Mouse (Mus musculus): ENCODE measurements around the gene Unc13b.

Gene Unc13b

DNA sequence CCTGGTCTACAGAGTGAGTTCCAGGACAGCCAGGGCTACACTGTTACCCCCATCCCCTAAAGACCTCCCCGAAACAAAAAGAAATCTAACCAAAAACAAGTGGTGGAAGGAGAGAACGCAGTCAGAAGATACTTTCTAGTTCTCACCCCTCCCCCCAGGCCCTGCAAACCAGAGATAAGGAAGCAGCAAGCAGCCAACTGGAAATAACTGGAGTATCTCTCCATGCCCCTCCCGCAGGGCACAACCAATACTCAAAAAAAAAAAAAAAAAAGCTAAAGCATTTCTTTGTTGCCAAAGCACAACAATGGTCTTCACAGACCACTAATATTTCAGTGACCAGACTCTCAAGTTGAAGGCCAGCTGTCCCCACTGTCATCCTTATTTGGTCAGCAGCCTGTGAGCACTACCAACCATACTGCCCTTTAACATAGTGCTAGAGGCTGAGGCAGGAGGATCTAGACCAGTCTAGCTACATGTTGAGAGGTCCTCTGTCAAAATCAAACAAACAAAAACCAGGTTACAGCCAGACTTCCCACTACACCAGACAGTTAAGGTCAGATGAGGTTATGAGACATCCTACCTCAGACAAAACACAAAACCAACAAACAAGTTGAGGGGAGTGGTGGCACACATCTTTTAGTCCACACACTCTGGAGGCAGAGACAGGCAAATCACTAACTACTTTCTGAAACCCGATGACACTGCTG lies 20.7 kb upstream of the Unc13b start:
- no peak for DNase-seq (ENCODE audit: low spot score)

DNA sequence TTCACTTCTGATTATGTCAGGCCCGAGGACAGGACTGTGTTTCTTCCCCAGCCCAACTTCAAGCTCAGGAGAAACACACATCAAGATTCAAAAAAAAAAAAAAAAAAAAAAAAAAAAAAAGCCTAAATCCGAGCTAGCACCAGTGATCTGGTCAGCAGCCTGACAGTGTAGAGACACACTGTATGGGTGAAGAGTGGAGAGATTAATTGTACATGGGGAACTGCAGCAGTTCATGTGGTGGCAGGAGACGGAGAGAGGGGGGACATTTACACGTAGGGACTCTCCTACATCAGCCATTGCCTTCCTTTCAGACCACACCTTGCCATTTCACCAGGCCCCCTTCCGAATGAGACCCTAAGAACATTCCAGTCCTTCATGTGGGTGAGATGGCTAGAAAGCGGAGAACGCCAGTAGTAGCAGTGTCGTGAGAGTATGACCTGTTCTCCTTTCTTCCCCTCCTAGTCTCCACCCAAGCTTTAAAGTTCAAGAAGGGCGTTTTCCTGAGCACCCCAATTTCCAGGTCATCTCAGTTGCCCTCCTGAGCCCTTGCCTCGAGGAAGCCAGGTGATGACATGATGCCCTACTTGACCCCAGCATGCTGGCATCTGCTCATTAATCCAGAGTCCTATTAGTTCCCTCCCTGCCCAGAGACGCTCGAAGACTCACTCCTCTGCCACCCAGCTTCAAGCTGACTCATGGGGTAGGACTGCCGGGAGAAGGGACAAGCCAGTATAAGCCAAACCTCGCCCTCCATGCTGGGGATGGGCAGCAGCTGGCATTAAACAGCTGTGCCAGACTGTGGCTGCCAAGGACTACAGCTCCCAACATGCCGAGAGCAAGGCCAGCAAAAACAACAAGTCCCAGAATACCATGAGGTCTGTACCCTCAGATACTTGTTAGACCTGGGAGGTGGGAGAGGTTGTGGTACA lies 19.9 kb upstream of the Unc13b start:
- no peak for DNase-seq (ENCODE audit: low spot score)

DNA sequence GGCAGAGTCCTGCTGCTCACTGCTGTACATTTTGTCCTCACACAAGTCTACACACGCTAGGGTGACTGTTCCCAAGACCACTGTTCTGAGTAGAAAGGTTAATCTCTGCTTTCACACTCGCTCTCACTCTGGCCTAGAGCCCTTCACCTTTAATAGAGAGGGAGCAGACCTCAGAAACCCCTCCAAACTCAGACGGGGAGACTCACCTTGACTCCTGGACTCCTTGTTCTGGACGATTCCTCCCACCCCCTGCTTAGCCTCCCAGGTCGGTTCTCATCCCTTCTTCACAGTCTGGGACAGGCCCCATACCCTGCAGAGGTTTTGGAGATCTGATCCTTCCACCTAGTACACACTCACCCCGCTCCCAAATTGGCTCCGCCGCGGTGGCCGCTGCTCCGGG lies 19.1 kb upstream of the Unc13b start:
- DNase-seq (ENCODE audit: low spot score): no peak

DNA sequence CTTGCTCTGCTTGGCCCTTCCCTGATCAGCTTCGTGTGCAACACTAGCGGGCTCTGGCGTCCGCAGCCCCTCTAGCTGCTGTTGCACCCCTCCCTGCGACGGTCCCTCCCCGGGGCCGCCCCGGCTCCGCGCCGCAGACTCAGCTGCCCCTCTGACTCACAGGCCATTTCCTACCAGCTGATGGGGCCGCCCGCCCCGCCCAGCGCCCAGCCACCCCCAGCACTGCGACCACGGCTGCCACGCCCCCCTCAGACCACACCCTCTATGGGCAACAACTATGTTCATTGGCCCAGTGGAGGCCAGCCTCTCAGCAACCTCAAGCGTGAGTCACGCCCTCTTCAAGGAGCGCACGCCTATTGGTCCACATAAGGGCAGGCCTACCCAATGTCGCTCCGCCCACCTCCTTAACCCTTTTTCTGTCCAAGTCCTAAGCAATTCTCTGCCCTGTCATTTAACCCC lies 18.6 kb upstream of the Unc13b start:
- DNase-seq (ENCODE audit: low spot score): peak; percentile 98

DNA sequence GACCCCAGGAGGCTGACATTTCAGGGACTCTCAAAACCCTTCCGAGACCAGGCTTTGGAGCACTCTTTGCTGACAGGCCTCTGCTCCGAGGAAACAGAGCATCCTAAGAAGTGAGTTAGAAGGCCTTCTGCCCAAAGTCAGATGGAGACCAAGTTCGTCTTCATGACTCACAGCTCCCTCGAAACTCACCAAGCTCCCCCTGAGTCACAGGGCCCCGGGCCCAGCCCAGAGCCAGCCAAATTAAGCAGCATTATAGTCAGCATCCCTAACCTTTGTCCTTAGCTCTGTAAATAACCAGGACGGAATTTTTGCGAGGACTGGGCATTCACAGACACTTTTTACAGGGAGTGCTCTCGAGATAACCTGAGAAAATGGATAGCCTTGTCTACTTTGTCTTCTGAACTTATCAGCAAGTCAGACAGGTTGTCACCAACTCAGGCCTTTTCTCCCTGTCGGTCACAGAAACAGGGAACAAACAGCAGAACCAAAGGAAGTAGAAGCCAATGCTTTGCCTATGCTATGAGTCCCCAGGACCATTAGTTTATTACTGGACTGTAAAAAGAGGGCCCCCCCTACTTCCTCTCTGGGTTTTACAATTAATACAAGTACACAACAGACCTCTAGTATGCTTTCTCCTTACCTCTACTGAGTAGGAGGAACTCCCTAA lies 17.7 kb upstream of the Unc13b start:
- no peak for DNase-seq (ENCODE audit: low spot score)

DNA sequence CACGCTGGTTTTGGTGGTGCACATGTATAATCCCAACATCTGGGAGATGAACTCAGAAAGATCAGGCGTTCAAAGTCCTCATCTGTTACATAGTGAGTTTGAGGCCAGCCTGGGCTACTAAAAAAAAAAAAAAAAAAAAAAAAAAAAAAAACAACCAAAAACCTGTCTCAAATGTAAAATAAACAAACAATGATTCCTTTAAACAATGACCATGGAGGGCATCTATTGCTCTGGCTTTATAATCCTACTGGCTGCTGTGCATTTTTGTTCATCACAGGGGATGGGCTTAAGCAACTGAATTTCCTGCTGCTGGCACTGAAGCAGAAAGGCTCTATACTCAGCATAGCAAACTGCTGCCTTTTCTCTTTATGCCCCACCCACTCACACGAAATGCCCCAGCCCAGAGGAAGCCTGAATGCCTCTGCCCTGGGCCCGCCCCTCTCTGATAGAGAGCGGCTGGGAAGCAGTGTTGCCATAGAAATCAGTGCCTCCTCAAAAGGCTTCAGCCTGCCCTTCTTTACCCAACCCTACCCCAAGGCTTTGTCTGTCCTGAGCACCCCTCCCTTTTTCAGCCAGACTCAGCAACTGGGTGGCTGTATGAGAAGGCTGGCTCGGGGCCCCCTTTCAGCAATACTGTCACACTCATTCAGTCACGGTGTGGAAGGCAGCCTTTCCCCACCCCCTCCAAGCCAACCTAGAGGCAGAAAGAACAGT lies 15.0 kb upstream of the Unc13b start:
- DNase-seq (ENCODE audit: low spot score): no peak

DNA sequence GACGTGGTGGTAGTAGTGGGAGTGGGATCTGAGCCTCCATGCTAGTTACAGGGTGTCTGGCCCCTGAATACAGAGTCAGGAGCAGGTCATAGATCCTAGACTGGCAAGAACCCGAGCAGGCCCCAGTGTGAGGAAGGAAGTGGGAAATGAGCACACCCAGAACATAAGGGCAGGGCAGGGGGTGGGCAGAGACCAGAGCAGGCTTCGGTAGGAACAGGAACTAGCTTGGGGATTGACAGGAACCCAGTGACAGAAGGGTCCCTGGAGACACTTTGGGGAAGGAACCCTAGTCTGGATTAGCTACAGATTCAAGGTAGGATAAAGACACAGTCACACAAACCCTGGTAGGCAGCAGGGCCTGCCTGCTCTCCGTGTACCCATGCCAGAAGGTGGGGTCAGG lies 14.1 kb upstream of the Unc13b start:
- DNase-seq (ENCODE audit: low spot score): no peak

DNA sequence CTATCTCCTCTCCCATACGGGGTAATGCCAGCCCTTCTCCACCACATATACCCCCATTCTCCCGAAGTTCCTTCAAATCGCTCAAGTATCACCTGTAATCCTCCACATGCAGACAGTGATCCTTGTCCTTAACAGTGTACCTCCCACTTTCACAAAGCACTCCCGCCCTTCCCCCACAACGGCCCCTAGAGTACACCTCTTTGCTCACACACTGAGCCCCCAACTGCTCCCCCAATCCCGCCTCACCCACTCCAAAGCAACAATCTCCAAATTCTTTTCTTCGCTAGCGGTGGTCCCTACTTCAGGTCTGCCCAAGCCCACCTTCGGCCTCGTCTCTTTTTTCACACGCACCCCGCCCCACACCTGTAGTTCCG lies 13.5 kb upstream of the Unc13b start:
- peak; percentile 76 for DNase-seq (ENCODE audit: low spot score)

DNA sequence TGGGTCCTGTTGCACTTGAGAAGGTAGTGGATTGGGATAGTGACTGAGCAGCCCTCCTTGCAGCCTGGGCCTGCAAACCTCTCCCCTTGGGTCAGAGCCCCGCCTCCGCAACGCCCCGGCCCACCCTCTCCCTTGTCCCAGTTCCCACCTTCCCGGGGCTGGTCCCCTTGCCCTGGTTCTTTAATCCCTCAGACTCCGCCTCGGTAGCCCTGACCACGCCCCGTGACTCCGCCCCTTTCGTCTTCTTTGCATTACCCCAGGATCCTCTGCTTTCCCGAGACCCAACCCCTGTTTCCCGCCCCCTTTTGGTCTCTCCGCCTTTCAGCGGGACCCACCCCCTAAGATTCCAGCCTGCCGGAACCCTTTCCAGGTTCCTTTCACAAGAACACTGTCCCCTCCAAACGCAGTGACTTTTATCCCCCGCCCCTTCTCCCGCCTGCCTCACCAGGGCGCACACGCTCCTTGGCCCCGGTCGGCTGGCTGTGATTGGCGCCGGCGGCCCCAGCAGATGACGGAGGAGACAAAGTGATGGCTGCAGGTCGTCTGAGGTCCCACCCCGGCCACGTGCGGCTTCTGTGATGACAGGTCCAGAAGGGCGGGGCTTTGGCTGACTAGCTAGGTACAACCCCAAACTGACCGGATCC lies 13.0 kb upstream of the Unc13b start, which contains the start of gene Fam214b:
TSS of gene Fam214b (minus strand) at position 562 of the 644 bp plus-strand sequence.
- DNase-seq (ENCODE audit: low spot score): peak; percentile 100

DNA sequence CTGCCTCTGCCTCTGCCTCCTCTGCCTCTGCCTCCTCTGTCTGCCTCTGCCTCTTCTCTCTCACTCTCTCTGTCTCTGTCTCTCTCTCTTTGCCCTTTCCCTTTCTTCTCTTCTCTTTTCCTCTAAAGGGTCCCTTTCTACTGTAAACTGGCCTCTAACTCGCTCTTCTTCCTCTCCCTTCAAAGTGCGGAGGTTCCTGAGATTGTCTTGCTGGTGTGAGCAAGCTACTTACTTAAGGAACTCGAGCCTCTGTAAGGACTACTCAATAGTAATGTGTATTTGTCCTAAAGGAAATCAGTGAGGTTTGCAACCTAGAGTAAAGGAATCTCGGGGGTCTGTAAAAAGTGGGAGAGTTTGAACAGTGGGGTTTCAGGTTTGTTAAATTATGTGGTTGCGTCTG lies 12.1 kb upstream of the Unc13b start:
- no peak for DNase-seq (ENCODE audit: low spot score)

DNA sequence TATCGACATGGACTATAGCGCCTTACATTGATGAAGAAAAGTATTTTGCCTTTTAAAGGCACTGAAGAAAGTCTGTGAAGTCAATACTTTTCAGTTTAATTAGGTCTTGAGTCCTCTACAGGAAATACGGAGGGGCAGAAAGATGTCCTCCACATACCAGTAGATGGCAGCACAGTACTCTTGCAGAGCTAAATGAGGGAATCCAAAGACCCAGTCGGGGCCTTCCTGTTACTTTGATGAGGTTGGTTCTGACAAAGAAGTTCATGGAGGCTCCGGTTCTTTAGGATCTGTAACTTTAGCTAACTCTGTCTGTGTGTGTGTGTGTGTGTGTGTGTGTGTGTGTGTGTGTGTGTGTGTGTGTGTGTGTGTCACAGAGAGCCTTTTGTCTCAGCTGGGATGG lies 11.5 kb upstream of the Unc13b start:
- DNase-seq (ENCODE audit: low spot score): no peak

DNA sequence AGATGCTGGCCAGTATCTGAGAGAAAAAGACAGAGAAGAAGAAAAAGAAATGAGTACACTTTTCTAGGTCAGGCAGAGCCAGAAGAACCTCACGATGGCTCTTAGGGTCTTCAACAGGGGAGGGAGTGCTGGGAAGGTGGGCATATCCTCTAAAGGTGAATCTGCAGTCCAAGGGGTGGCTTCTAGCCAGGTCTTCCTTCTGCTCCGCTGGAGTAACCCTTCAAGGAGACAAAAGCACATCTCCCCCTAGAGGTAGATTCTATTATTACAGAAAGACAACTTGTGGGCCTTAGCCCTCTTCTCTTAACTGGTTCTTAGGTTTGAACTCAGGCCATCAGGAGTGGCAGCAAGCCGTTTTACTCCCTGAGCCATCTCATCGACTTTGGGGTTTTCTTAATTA lies 6.1 kb upstream of the Unc13b start:
- no peak for DNase-seq (ENCODE audit: low spot score)

DNA sequence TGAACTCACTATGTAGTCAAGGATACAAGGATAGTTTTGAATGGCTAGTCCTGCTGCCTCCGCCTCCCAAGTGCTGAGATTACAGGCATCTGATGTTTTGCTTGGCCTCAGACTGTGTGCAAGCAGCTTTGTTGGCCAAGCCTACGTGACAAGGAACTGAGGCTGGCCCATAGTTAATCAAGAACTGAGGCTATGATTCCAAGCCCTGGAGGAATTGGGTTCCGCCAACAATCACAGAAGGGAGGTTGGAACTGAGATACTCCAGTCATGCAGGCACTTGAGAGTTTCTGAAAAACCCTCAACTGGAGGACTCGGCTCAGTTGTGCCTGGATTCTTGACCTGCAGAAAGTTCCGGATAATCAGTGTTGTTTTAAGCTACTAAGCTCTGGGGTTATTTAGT lies 1.1 kb upstream of the Unc13b start:
- DNase-seq (ENCODE audit: low spot score): no peak

DNA sequence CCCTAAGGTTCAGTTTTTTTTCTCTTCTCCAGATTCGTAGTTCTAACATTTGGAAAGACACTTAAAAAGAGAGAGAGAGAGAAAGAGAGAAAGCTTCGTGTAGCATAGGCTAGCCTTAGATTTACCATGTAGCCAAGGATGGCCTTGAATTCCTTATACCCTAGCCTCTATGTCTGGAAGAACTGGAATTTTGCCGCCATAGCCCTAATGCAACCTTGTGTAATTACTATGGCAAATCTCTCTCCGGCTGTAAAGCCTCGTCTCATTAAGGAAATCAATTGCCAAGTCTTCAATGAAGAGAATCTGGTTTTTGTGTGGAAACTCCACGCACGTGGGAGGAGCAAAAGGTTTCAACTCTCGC lies 381 bp upstream of the Unc13b start:
- DNase-seq (ENCODE audit: low spot score): no peak

DNA sequence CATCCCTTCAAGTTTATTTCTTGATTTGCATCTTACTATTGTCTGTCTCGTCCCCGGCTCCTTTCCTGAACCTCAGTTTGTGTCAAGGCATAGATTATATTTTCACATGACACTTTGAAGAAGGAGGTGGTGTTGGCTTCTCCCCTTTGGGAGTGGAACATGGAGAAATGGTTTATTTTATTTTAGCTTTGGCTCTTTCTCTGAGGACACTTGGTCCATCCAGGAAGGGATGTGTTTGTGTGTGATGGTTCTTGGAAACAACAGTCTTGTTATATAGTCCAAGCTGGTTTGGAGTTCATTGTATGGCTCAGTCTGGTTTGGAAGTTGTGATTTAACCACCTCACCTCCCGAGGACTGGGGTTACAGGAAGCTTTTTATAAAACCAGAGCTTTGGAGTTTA lies 944 bp downstream of the Unc13b start:
- no peak for DNase-seq (ENCODE audit: low spot score)

DNA sequence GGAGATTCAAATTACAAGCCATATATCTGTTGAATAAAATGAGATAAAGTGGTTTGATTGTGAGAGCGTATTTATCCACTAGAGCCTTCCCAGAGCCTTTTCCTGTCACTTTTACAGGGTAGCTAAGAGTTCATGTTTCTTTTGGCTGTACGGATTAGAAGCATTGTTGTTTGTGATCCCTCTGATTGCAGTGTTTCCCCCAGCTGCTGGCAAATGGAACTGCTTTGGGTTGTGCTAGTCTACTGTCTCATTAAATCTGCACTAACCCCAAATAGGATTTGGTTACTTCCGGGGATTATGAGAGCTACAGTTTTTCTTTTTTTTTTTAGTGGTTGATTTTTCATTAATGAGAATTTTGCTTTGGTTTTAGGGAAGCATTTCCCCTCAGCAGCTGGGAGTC lies 1.5 kb downstream of the Unc13b start:
- DNase-seq (ENCODE audit: low spot score): no peak

DNA sequence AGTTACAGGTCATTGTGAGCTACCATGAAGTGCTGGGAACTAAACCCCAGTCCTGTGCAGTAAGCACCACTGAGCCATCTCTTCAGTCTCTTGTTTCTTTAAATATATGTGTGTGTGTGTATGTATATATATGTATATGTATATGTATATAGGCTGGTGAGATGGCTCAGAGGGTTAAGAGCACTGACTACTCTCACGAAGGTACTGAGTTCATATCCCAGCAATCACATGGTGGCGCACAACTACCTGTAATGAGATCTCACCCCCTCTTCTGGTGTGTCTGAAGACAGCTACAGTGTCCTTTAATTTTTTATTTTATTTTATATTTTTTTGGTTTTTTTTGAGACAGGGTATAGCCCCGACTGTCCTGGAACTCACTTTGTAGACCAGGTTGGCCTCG lies 6.7 kb downstream of the Unc13b start:
- DNase-seq (ENCODE audit: low spot score): no peak

DNA sequence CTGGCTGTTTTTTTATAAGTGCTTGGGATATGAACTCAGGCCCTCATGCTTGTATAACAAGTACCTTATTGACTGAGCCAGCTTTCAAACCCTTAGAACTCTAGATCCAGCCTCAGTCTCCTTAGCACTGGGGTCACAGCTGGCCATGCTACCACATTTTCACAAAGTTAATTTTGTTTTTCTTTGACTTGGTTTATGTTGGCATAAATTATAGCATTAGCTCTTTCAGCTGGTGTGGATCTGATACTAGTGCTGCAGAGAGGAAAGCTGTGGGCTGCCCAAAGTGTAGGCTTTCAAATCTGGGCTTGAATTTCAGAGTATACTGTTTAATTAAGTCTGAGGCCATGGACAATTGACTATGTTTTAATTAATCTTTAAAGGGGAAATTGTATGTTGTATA lies 16.2 kb downstream of the Unc13b start:
- no peak for DNase-seq (ENCODE audit: low spot score)

DNA sequence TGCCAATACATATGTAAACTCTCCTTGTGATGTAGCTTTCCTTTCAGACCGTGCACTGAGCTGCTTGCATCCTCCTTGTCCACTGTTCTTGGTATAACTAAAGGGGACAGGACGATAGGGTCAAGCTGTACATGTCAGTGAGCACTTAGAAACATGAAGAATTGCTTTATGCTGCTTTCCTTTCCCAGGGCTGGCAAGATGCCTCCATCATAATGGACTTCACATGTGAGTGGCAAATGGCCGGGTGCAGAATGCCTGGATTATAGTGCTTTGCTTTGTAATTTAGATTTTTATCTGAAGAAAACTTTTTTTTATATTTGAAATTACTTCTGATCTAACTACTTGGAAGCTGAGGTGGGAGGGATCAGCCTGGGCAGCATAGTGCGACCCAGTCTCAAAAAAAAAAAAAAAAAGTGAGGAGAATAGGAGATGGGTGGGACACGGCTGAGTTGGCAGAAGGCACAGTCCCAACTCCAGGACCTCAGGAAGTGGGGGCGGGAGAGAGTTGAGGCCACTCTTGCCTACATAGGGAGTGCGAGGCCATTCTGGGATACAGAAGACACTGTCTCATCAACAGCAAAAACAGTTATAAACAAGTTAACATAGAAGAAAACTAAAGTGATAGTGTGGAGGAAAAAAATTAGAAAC lies 19.4 kb downstream of the Unc13b start:
- no peak for DNase-seq (ENCODE audit: low spot score)

DNA sequence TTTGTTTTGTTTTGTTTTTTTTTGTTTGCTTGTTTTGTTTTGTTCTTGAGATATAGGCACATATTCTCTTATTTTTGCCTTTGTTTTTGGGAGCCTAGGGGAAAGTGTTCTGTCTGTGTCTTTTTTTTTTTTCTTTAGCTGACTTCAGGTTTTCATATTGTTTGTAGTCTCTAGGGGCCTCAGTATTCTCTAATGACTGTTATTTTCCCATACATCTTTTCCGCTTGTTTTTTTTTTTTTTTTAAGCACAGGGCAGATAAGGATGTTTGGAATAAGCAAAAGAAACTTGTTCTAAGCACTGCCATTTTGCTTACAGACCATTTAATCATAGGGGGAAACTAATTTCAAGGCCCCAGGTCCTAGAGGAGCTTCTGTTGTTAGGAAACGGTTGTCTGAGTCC lies 23.7 kb downstream of the Unc13b start:
- DNase-seq (ENCODE audit: low spot score): no peak

DNA sequence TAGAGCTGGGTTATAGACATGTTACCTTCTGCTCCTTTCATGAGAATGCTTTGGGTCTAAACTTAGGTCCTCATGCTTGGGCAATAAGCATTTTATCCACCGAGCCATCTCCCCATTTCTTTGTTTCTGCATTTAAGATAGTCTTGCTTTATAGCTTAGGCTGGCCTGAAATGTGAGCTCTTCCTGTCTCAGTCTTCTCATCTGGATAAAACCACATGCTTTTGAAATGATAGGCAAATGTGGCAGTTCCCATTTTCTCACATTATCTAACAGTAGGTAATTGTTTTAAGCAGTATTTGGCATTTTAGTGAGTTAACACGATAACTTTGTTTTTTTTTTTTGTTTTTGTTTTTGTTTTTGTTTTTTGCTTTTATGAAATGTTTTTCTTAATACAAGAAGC lies 31.2 kb downstream of the Unc13b start:
- no peak for DNase-seq (ENCODE audit: low spot score)
